Mouse (Mus musculus): ENCODE results near the gene Spata2l.
A peak's percentile ranks its signal among the peaks of the same experiment; 100 is the strongest.

Gene Spata2l

DNA sequence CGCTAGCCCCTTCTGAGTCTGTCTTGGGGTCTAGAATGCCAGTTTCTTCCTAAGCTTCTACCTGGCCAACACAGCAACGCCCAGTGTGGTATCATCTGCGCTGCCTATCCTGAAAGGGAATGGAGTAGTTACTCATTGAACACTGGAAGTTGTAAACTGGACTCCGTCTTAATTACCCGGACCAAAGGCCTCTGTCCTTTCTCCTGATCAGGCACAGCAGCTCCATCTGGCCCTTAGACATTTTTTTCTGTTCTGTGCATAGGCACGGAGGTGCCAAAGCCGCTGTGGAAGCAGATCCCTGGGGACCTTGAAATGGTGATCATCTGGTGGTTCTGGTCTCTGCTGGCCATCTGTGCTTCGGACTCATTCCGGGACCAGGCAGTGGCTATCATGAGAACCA is 42.3 kb downstream of the Spata2l start:
- DNase-seq, result peak; percentile 43 to 65

- no peak for DNase-seq
Observed at GRCm38 (mm10) chr8:123191908-123192307, 44.1 kb downstream of the Spata2l start.

DNA sequence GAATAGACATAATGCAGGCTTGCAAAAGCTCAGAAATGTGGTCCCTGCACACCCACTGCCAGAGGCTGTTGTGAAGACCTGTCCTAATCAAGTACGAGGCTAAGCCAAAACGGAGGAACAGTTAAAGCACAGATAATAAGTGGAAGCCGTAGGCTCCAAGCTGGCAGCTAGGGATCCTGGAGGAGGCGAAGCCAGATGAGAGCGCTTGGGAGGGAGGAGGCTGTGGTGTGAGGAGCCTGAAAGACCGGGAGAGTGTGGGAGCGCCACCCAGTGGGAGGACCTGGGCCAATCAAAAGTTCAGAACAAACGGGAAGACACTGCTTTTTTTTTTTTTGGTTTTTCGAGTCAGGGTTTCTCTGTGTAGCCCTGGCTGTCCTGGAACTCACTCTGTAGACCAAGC is 45.4 kb downstream of the Spata2l start:
- peak; percentile 85 to 91 for DNase-seq

- no peak for DNase-seq
Observed at GRCm38 (mm10) chr8:123188841-123189240, 47.2 kb downstream of the Spata2l start.

DNA sequence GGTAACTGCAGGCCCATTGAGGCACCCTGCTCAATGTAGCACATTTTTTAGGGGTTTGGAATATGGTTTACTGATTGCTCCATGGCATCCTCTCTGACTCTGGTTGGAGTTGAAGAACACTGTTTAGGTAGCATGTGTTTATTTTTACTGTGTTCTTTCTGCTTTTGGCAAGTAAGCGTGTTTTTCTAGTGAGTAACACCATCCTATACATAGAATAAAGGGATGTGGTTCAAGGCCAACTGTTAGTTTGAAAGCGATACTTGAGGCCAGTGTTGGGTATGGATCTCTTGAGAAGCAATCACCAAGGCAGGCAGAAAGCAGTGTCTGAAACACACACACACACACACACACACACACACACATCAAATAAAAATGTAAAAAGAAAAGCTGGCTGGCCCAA is 48.0 kb downstream of the Spata2l start:
- DNase-seq, result no peak

DNA sequence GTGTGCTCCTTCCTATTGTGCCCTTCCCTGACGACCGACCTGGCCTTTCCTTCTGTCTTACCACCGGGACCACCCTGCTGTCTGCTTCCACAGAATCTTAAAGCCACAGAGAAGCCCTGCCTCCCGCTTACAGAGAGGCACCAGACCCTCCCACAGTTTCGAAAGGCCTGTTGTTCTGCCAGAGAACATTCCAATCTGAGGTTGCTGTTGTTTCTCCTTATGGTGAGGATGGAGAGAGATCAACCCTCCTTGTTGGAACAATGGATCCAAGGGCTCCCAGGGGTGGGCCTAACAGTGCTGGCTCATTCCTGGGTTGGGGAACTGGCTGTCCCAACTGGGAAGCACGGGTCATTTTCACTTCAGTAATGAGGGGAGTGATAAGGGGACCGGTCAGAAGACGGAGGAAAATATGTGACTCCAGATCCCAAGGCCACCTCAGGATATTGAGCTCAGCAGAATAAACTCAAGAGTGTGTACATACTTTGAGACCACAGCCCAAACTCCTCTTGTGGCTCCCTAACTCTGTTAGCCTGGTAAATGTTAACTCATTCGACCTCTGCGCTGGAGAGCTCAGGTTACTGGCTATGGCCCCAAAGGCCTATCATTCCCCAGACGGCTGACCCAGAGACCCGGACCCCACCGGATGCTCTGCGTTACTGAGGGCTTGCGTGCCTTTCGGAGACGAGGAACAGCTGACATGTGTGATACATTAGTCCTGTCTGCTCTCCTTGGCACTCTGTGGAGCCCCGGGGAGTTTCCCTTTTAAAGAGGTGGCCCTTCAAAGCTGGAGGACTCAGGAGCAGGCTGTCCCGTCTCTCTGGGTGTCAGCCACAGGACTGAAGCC is 50.2 kb downstream of the Spata2l start, which contains the start of gene Dpep1:
TSS of gene Dpep1 (plus strand) at position 677 of the 844 bp plus-strand sequence.
- DNase-seq, result peak; percentile 70 to 74

GRCm38 (mm10) chr8:123181391-123181790 is 54.6 kb downstream of the Spata2l start:
- DNase-seq, result peak; percentile 85 to 88

All from kidney, postnatal 36 days (tissue).